Mouse (Mus musculus): Measurements from ENCODE around the gene Adamtsl1.
A peak's percentile ranks its signal among the peaks of the same experiment; 100 is the strongest.

Adamtsl1 gene

DNA sequence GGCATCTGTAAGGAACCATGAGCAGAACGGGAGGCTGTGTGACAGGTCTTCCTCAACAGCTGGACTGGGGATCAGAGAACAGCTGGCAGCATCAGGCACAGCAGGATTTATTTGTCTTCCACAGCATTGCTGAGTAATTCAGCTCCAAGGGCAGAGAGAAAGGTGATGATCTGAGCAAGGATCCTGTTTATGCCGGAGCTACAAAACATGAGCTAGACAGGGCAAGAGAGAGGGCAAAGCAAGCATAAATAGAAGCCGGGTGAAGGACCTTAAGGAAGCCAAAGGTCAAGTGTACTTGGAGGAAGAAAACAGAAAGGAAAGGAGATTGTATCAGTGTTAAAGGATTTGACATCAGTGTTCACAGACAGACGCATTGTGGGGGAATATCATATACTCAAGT, 158.3 kb downstream of the Adamtsl1 start:
- no peak for DNase-seq (ENCODE audit: low spot score)

DNA sequence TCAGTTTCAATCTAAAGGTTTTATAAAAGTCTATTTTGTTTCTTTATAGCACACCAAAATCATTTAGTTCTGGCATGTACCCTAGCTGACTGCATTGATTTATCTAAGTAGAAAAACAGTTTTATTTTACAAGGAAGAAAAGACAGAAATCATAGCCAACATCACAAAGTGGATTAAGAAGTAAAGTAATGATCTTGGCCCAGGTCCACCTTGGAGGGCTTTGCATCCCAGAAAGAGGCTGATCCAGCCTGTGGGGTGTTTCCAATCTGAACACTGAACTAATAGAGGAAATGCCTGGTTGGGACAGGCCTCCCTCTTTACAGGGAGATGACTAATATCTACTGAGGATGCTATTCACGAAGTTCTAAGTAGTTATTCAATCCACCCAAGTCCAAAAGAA, 163.6 kb downstream of the Adamtsl1 start:
- peak; percentile 56 for DNase-seq (ENCODE audit: low spot score)

DNA sequence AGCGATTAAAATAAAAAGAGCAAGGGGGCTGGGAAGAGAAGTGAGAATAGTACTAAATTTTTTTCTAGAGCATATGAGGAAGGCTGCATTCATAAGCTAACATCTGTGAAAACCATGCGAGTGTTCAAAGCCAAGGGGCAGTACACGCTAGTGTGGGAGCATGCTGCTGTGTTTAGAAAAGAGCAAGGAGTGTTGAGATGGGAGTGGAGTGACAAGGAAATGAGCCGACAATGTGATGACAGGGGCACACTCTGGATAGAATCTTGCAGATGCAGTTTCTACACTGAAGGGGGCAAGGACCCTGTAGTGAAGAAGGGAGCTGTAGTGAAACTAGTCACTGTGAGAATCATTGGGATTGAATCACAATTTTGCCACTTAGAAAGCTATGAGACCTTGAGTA, 172.2 kb downstream of the Adamtsl1 start:
- DNase-seq (ENCODE audit: low spot score): no peak

DNA sequence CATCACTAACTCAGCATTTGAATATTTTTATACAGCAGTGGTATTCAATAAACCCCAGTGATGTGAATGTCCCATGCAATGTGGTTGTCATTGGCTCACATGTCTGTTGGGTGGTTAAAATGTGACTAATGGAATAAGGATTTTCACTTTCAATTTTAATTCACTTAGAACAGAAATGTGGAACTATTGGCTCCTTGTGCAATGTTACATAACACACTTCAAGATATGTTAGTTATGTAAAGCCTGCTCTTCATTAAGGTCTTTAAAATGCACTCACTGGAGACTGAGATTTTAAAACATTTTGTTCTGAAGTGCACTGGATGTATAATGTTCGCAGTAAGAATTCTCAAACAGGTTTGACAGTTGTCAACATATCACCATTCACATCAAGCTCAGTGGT, 181.3 kb downstream of the Adamtsl1 start:
- no peak for DNase-seq (ENCODE audit: low spot score)

DNA sequence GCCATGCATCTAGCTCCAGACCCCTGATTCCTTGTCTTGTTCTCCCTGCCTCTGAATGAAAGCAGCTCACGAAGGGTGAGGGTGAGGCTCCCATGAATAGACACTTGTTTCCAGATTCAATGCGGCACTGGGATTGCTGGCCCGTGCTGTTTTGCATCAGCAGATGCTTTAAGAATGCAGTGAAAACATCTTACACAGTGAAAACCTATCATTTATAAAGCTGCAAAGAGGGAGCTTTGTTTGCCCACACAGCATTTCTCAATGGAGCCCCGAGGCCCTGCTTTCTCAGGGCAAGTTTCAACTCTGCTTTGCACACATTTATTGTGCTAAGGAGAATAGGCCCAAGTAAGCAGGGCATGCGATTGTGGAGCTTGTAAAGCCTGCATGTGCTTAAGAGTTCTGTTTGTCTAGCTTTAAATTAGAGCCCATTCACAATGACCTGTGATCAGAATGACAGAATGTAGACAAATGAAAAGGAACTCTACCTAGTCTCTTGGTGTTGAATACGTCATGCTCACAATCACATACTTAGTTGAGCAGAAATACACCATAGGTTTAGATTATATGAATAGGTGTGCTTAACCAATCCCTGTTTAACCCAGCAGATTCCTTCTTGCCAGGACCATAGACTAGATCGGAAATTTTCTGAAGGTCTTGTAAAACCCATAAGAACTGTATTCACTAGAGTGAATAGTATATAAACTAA, 193.5 kb downstream of the Adamtsl1 start:
- no peak for DNase-seq (ENCODE audit: low spot score)

DNA sequence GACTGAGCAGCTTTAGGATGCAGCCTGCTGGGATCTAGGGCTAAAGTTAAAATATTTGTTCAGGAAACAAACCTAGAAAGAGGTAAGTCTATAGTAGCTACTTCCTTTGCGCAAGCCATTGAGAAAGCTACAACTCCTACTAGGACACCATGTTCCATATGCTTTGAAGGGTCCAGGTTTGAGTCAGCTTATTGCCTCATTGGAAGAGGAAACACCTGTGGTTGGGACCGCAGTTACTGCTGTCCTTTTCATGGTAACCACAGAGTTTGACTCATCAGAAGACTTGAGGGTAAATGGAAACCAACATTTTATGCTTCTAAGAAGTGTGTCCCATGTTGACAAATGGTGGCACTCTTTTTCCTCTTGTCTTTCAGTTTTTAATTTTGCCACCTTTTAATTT, 195.7 kb downstream of the Adamtsl1 start:
- DNase-seq (ENCODE audit: low spot score): no peak

DNA sequence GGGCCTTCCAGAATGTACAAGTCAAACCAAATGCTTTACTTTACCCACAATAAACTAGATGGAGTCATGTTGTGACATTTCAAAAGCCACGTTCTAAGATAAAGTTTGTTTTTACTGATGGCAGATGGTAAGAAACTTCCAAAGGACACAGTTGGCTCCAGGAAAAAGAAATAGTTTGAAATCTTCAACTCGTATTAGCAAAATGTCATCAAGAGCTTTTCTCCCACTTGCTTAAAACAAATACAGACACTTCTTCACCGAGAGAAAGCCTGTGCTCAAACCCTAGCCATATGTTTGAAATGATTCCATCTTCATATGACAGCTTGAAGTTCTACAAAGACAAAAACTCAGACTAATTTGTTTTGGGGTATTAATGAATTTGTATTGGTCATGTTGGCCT, 211.0 kb downstream of the Adamtsl1 start:
- DNase-seq (ENCODE audit: low spot score): no peak

DNA sequence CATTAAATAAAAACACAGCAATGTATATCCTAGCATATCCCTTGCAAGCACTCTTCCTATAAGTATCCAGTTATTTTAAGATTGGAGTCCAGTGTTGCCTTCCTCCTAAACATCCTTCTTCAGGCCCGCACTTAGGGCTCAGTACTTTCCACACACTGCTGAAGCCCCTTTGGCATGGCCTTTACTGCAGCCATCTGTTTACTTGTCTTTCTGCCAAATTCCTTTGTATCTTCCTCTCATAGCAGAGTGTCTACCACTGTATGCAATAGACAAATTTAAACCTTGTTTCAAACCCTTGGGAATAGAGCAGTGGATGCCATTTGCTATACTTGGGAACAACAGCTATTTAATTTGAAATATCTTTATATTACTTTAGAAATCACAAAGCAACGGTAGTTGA, 213.8 kb downstream of the Adamtsl1 start:
- DNase-seq (ENCODE audit: low spot score): no peak

DNA sequence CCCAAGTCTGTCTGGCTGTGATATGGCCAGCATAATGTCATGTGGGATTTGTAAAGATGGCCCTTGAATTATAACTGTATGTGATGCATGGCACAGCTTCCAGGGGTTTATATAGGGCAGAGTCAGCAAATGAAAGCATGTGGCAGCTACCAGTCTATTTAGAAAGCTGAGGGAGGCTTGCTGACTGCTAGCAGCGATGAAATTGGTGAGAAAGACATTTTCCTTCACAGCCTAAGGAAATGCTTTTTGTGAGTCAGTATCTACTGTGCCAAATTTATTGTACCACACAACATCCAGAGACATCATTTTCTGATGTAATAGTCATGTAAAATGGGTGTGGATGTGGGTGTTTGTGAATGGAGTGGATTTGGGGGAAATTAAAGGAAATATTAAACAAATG, 214.4 kb downstream of the Adamtsl1 start:
- DNase-seq (ENCODE audit: low spot score): no peak

DNA sequence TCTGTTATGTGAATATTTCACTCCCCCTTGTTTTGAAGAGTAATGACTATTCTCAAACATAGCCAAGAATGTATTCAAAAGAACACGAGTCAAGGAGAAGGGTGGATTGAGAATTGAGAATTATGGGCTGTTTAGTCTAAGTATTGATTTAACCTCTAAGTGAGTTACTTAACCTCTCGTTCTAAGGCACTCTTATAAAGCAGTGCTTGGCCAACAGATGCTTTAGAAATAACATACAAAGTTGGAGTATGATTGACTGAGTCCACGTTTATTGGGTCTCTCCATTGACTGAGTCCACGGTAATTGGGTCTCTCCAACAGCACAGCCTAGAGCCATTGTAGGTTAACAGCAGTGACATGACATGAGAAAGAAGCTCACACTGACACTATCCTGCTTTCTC, 226.5 kb downstream of the Adamtsl1 start:
- no peak for DNase-seq (ENCODE audit: low spot score)

DNA sequence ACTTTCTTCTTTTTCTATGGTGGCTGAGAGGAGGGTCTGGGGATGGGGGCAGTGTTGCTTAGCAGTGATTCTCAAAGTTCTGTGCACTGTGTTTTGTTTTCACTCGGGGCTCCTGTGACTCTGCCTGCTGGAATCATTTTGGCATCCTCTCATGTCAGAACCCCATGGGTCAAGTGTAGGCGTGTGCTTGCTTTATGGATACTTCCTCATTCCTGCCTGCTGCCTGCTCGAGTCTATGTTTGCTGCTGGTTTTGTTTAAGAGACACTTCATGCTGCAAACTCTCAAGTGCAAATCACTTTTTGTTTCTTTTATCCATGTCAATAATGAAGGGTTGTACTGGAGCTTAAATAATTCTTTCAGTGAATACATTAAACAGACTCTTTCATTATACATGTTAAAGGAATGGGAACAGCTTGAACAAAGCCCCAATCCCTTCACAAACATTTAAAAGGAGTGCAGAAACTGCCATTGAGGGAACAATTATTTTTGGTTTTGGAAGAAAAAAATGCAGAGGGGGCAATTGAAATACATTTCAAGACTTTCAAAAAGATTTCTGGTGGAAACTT, 227.9 kb downstream of the Adamtsl1 start:
- peak; percentile 11 for DNase-seq (ENCODE audit: low spot score)

DNA sequence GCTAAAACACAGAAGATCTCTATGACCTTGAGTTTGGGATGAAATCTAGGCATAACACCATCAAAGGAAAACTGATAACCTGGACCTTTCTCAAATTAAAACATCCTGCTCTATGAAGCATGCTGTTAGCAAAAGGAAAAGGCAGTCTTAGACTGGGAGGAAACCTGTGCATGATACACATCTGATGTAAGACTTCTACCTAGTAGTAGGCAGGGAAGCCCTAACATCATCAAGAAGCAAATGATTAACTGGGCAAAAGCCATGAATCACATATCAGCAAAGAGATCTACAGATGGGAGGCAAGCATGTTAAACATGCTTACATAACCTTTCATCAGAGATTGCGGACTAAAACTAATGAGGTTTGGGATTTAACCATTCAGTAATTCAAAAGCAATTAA, 229.5 kb downstream of the Adamtsl1 start:
- no peak for DNase-seq (ENCODE audit: low spot score)

DNA sequence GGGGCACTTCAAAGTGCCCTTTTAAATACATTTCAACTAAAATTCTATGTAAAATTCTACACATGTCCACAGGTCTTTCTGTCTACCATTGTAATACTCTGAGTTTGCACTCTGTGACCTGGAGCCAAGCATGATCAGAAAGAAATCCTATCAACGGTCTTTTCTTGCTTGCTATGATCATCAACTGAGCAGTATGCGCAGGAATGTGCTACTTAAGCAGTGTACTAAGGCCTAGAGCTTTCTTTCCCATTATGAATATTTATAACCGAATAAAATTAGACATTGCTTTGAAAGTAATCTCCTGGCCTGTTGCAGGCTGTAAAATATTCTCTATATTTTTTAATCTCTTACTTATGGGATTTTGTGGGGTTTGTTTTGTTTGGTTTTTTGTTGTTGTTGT, 248.7 kb downstream of the Adamtsl1 start:
- no peak for DNase-seq (ENCODE audit: low spot score)

DNA sequence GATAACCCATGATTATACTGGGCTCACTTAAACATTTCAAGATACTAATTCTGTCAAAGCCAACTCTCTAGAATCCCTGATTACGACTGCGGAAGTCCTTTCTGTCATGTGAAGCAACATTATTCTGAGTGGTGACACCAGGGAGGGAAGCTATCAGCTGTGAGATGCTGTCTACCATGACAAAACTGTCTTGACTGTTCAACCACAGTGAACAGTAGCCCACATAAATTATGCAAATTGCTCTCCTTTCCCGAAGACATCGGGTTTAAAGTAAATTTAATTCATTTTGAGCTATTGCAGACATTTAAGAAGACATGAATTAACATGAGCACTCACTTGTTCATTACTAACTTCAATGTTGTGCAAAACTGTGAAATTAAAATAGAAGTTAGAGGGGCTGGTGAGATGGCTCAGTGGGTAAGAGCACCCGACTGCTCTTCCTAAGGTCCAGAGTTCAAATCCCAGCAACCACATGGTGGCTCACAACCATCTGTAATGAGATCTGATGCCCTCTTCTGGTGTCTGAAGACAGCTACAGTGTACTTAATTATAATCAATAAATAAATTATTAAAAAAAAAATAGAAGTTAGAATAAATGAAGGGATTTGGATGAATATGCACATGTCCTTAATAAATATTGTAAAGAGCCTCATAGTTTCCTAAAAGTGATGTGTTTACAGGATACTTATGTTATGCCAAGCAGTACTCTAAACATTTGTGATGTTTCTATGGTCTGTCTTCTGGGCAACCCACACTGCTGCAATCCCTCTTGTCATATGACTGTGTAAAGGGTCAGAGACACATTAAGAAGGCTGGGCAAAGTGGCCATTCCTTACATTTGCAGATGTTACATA, 249.4 kb downstream of the Adamtsl1 start:
- no peak for DNase-seq (ENCODE audit: low spot score)

DNA sequence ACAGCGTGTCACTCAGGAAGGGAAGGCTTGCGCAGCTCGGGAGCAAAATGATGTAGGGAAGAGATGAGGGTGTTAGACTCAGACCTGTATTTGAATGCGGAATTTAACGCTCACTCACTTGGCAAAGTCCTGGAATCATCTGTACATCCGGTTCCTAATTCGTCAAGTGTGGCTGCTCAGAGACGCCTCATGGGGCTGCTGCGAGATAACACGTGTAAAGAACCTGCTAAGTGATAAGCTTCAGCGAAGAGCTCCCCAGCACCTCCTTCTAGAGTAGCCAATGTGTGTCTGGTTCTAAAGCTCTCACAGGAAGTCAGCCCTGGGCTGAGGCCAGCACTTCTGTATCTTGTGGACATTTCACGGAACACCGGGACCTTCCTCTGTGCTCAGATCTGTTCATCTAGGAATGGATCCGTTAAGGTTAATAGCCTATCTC, 250.1 kb downstream of the Adamtsl1 start:
- DNase-seq (ENCODE audit: low spot score): no peak

DNA sequence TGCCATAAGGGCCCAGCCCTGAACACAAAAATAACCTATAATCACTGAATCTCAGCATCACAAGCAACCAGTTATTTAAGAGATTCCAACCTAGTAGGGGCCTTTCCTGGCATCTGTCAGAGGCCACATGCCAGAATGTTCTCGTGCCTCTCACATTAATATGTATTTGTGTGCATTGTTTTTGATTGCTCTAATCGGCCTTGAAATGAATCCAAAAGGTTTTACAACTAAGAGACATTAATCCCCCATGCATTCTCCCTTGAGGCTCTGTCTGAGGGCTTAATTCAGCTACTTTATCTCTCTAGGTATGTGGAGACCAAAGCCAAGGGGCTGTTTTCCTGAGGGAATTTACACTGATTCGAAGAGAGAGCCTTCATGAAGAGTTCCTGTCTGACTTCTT, 250.5 kb downstream of the Adamtsl1 start:
- DNase-seq (ENCODE audit: low spot score): no peak

DNA sequence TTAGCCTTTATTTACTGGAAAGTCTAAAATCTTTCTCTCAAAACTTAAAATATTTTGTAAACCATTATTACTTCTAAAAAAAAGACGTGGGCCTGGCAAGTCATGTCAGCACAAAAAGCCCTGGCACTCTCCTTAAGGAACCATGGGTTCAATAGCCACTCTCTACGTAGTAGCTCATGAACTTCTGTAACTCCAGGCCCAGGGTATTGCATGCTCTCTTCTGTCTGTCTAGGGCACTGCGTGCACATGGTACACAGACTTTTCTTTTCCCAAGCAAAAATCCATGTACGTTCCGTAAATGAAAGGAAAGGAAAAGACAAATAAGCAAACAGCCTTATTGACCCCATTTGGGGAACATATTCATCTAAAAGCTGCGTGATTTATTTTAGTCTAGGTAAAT, 253.7 kb downstream of the Adamtsl1 start:
- no peak for DNase-seq (ENCODE audit: low spot score)

DNA sequence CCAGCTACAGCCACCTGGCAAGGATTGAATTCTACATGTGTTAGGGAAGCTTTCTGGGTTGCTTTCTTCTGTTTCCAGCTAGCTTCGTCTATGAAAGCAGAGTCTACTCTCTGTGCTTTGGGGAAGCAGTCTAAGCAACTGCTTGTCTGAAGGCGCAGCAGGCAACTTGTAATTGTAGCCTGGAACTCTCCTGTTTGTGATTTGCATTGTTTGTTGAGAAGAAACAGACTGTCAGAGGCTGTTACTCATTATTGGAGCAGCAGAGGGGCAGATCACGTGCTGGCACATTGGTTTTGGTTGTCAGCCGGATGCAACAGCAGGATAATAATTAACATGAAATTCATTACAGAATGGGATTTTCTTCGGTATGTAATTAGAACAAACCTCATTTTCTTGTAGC, 254.1 kb downstream of the Adamtsl1 start:
- DNase-seq (ENCODE audit: low spot score): no peak

DNA sequence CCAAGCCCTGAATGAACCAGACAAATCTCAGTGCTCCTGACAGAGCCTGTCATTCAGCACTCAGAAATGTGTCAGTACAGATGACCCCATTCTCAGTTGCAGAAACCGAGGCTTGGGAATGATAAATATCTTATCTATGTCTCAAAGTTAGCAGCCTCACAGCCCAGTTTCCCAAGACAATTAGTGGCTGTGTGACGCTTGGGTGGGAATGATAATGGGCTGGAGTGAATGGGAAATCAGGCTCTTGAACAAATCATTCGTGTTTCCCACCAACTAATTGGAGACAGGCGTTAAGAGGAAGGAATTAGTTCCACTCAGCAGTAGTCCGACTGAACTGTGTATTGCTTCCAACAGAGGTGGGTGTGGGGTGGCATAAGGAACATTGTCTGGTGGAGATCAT, 268.5 kb downstream of the Adamtsl1 start:
- DNase-seq (ENCODE audit: low spot score): no peak

DNA sequence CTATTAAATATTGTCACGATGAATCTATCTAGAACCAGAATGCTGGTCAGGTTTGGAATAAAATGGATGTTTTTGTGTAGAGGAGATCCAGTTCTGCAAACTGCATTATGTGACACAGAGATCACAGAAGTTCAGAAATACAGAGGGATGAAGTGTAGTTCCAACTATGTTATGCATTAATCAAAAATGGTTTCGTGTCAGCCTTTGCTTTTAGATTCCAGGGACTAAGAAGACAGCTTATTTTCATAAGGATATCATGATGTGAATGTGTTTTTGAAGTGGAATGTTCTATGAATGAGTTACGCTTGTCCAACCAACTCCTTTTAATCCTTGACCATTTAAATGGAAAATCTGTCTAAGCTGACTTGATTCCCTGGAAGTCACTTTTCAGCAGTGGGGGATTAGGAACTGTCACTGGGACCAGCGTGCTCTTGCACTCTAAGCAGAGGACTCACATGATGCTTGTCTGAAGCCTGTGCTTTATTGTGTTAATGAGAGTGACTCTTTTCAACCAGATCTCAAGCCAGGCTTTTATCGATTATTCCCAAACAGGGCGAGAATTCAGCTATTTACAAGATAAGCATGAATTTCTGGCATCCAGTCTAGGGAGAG, 269.9 kb downstream of the Adamtsl1 start:
- DNase-seq (ENCODE audit: low spot score): no peak

DNA sequence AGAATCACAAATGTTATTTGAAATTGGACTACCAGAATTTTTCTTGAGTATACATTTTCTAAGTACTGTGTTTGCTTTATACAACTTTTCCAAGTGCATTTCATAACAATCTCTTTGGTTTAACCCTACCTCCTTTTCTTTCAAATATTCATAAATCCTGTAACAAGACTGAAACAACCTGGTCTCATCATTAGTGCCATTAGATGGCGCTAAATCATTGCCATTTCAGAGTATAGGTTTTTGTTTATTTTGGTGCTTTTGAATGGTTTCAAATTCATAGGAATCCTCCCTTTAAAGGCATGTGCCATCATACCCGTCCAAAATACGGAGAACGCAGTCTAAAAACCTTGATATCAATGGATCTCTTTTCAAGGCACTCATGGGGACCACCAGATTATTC, 270.5 kb downstream of the Adamtsl1 start:
- DNase-seq (ENCODE audit: low spot score): no peak

DNA sequence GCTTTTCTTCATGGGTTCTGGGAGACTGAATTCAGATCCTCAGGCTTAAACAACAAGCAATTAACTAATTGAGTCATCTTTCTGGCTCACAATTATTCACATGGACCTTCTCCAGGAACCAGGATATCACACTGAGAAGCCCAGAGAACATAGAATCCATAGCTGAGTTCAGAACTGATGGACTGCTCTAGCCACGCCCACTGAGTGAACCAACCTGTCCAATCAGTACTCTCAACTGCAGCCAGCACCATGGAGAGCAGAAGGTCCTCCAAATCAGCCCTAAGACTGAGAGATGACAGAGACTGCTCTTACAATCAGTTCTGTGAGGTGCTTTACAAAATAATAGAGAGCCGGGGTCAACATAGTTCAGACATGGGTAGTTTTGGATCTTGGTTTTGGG, 276.3 kb downstream of the Adamtsl1 start:
- no peak for DNase-seq (ENCODE audit: low spot score)

DNA sequence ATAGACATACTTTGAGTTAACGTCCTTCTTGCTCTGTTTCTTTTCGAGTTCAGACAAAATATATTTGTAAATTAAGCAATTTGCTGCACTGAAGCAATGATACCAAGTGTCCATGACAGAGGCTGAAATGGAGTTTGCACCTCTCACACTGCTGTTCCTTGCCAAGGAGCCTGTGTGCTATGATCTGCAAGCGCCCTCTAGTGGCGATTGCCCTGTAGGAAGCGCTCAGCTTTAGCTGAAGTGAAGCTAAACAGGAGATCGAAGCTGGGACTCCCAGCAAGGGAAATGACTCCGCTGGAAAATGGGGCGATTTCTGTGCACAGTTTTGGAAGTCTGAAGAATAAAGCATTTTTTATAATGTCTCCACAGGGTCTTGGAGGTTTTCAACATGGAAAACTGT, 287.8 kb downstream of the Adamtsl1 start:
- peak; percentile 81 for DNase-seq (ENCODE audit: low spot score)

All from urinary bladder, postnatal 14 days (tissue).